Mouse (Mus musculus) layer of hippocampus, adult 18-20 months (tissue): ENCODE data around the gene March11. TPM values are rescaled to one million over a fixed set of nuclear protein-coding genes. Genes with fewer than 3 reads are reported as not detected.

Source experiments
- DNase-seq, 2 experiments: peaks; one replicate each; pipeline ENCODE4 v3.0.0; 2022; ENCODE audit warnings: low spot score in 2 of 2
- total RNA-seq, 2 experiments: library from RNA; stranded (reverse); gene quantifications; 2 replicates each; pipeline ENCODE4 v1.2.3; 2021

The March11 gene
- total RNA-seq, 2 experiments from 2014 or later = 7.4 to 9.3 TPM

- DNase-seq = no peak
These were observed 64.9 kb downstream of the March11 start for GRCm38 (mm10) chr15:26373759-26374158.

- no peak for DNase-seq
These were observed 65.4 kb downstream of the March11 start for GRCm38 (mm10) chr15:26374232-26374631.

DNA sequence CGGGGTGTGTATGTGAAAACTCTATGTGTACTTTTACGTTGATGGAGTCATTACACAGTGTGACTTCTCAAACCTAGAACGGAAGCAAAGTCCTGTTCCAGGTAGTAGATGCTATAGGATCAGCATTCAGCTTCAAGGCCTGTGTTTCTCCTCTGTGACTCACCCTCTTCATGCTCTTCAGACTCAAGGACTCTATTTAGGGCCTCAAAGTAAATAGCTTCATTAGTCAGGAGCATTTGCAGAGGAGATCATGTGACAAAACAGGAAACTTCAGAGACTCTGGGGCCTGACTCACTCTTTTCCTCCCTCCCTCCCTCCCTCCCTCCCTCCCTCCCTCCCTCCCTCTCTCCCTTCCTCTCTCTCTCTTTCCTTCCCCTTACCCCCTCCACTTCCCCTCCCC lies 66.1 kb downstream of the March11 start:
- no peak for DNase-seq

DNA sequence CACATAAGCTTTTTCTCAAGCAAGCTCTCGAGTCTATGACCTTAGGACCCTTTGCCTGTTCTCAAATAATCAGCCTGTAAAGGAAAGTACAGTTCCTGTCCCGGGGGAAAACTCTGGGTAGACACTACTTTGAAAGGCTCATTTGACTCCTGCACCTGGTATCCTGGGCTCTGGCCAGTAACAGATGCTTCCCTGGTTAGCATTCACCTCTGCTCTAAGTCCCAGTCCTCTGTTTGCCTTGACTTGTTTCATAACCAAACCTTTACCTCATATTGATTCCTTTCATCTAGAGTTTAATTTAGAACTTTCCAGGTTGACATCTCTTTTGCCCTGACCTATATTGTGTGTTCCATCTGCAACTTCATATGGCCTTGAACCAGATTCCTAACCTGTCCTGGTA lies 68.5 kb downstream of the March11 start:
- no peak for DNase-seq

DNA sequence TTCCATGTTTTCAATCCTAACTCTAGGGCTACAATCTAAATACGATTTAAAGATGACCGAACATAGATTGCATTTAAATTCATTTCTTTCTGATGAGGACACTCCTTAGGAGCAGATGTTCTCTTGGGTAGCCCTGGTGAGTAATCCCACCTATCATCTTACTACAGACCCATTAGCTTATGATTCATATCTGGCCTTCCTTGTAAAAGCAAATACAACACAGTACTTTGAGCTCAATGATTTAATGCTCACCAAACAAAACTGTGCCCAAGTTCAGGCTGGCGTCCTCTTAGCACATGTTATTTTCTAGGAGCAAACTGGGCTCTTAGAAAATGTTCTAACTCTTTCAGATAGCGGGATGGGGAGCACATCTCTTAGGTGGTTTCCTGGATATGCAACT lies 70.0 kb downstream of the March11 start:
- no peak for DNase-seq

DNA sequence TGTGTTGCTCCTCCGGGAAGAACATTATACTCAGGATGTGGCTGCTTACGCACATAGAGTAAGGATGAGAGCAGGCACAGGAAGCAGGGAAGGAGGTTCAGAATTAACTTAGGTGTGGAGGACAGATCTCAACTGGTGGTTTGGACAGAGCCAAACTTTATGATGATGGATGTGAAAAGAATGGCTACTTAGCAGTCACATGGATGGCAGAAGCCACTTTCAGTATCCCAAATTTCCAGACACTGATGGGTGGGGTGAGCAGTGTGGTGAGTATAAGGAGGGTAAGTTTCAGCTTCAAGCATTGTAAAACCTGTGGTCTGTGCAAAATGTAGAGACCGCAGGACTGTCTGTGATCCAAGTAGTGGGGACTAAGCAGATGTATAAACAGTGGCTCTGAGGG lies 71.0 kb downstream of the March11 start:
- no peak for DNase-seq

- DNase-seq = no peak
These were observed 72.0 kb downstream of the March11 start for GRCm38 (mm10) chr15:26380844-26381243.

- DNase-seq = no peak
These were observed 81.2 kb downstream of the March11 start for GRCm38 (mm10) chr15:26390001-26390400.

GRCm38 (mm10) chr15:26396556-26396955 lies 87.7 kb downstream of the March11 start:
- peak in 1 of 2 experiments; percentile 16 for DNase-seq

DNA sequence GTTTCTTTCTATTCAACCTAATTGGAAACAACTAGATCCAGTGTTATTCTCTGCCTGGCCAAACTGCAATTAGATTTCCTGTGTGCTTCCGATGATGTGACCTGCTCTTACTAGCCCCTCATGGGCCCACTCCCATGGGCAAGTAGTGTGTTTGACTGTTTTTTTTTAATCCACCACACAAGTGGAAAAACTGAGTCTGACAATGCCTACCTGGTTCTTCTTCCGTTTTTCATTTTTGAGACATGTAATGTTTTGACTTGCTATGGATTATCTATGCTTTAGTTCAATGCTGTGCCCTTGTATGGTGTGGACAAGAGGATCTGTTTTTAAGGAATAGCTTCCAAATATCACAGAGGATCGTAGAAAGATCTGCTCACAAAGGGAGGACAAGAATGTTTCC lies 116.4 kb downstream of the March11 start:
- no peak for DNase-seq

DNA sequence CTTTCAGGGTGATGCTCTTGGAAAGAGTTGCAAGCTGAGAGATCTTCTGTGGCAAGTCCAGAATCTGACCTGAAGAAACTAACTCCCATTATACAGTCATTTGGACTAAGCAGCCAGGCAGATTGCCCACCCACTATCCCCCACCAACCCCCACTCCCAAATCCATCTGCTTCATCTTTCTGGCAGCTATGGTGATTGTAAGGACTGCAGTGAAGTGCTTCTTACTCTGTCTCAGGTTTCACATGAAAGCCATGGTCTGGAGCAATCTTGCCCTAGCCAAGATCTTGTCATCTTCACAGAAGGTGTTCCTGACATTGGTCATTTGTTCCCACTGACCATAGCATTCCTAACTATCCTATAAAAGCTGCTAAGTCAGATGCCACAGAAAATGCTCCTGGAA lies 117.4 kb downstream of the March11 start:
- peak in 1 of 2 experiments; percentile 12 for DNase-seq

GRCm38 (mm10) chr15:26430565-26430964 lies 121.7 kb downstream of the March11 start:
- no peak for DNase-seq

DNA sequence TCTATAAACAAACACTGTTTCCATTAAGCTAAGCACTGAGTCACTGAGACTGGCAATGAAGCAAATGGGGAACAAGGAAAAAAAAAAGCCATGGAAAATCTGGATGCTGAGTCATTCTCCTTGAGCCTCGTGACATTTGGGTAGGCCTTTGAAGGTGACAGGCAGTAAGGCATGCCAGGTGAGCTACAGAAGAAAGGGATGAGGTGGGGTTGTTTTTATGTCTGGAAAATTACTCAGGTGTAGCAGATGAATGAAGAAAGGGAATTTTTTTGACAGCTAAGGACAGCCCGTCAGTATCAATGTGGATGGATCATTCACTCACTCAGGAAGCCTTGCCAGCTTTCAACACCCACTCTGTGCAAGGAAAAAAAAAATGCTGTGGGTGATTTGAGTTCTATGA lies 123.8 kb downstream of the March11 start:
- peak; percentile 40 to 74 for DNase-seq

- DNase-seq = no peak
These were observed 126.9 kb downstream of the March11 start for GRCm38 (mm10) chr15:26435725-26436124.

- DNase-seq = no peak
These were observed 128.3 kb downstream of the March11 start for GRCm38 (mm10) chr15:26437113-26437512.
